Mouse (Mus musculus): ENCODE measurements at regions not wholly inside any gene's neighbourhood (a gene's known extent, or its start where the extent isn't known, plus 50 kb on each side); places are given as distances from the start of the nearest gene placed in this dataset.

DNA sequence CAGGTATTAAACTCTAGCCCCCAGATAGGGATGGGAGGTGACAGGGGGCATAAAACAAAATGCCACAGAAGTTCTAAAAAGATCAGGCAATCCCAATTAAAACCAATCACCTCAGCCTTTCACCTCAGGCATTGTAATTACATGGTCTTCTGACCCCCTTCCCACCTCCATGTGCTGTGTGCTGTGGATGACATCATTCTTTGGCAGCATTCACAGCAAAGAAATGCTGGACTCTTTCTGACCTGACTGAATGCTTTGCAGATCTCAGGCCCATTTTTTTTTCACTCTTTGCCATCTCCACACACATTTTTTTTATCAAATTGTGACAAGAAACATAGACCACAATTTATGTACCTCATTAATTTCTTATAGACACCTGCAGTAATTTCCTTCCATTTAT is 659.1 kb downstream of the Inhba start:
- Histone ChIP-seq H3K9me3 (ENCODE audit: control insufficient read depth, low read length) (no peaks in the 10 kb centered on the region), H3K27ac (ENCODE audit: low read depth, low read length) (no peak overlapping the region), H3K9ac (ENCODE audit: low read depth, low read length) (no peak overlapping the region), H3K27me3 (ENCODE audit: control insufficient read depth, insufficient read depth, low read length) (no peaks in the 10 kb centered on the region), H3K4me2 (replicated peaks; ENCODE audit: low read depth, low read length) (no peak overlapping the region), H3K4me3 (ENCODE audit: low read depth, low read length) (no peak overlapping the region), H3K4me1 (replicated peaks; ENCODE audit: control insufficient read depth, insufficient read depth, low read length) (no peaks in the 10 kb centered on the region), H3K36me3 (ENCODE audit: control insufficient read depth, insufficient read depth, low read length) (no peaks in the 10 kb centered on the region)
- DNase-seq (ENCODE audit: low spot score) (no peak), ATAC-seq (ENCODE audit: low FRiP score) (no peak)

DNA sequence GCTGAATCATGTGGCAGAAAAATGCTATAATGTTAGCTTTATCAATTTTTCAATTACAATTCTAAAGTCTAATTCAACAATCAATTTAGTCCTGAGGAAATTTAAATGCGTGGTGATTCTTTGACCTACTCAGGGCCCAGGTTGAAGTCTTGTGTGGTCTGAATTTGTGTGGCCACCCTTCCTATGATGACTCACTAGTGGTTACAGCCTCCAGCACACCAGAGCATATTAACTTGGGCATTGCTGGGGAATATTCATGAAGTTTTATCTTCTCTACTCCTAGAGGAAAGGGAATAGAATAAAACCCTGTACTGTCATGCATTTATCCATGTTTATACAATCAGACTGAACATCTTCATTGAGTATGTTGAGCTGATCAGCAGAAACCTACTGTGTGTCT is 665.2 kb downstream of the Inhba start:
- DNase-seq (ENCODE audit: low spot score) (no peak), ATAC-seq (ENCODE audit: low FRiP score) (no peak)
- 86% methylated on average over 1 of the region's 1 CpGs for WGBS
- H3K27me3 ChIP-seq (ENCODE audit: control insufficient read depth, insufficient read depth, low read length), result no peaks in the 10 kb centered on the region
- H3K9ac ChIP-seq (ENCODE audit: low read depth, low read length), result no peak overlapping the region
- no peak overlapping the region for H3K27ac ChIP-seq (ENCODE audit: low read depth, low read length)
- H3K4me1 ChIP-seq (replicated peaks; ENCODE audit: control insufficient read depth, insufficient read depth, low read length), result no peaks in the 10 kb centered on the region
- H3K36me3 ChIP-seq (ENCODE audit: control insufficient read depth, insufficient read depth, low read length), result no peaks in the 10 kb centered on the region
- H3K4me3 ChIP-seq (ENCODE audit: low read depth, low read length), result no peak overlapping the region
- no peaks in the 10 kb centered on the region for H3K9me3 ChIP-seq (ENCODE audit: control insufficient read depth, low read length)
- no peak overlapping the region for H3K4me2 ChIP-seq (replicated peaks; ENCODE audit: low read depth, low read length)

DNA sequence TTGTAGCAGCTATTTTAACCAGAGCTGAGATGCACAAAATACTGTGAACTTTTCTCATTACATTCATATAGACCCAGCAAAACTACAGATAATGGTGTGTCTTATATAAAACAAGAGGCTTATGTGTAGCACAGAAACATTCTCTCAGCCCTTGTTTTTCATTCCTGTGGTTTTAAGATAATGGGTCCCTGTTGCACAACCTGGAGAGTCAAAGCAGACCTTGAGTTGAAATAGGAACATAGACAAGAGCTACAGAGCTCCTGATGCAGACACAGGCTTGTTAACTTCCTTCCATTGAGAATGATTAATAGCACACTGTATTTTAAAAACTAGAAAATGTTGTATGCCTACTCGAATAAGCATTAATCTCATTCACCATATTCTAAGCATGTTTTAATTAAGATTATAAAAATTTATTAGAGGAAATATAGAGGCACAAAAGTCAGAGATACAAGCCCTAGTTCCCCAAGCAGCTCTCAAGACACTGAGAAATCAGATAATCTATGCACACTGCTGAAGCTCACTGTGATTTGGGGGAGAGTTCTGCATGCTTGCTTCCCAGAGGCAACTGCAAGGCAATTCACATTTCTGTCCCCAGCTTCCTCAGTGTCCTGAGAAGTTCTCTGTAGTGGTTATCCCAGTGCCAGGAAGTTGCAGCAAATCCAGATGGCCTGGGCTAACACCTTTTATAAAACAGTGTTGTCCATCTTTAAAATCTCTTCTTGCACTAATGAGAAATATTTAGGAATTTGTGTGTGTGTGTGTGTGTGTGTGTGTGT is 666.8 kb downstream of the Inhba start:
- Histone ChIP-seq H3K27ac (ENCODE audit: low read depth, low read length) (no peak overlapping the region), H3K9me3 (ENCODE audit: control insufficient read depth, low read length) (no peaks in the 10 kb centered on the region), H3K4me3 (ENCODE audit: low read depth, low read length) (no peak overlapping the region), H3K36me3 (ENCODE audit: control insufficient read depth, insufficient read depth, low read length) (no peaks in the 10 kb centered on the region), H3K4me2 (replicated peaks; ENCODE audit: low read depth, low read length) (no peak overlapping the region), H3K9ac (ENCODE audit: low read depth, low read length) (no peak overlapping the region), H3K27me3 (ENCODE audit: control insufficient read depth, insufficient read depth, low read length) (no peaks in the 10 kb centered on the region), H3K4me1 (replicated peaks; ENCODE audit: control insufficient read depth, insufficient read depth, low read length) (no peaks in the 10 kb centered on the region)
- no peak for DNase-seq (ENCODE audit: low spot score)
- WGBS, result 81% methylated on average over 1 of the region's 1 CpGs
- no peak for ATAC-seq (ENCODE audit: low FRiP score)

DNA sequence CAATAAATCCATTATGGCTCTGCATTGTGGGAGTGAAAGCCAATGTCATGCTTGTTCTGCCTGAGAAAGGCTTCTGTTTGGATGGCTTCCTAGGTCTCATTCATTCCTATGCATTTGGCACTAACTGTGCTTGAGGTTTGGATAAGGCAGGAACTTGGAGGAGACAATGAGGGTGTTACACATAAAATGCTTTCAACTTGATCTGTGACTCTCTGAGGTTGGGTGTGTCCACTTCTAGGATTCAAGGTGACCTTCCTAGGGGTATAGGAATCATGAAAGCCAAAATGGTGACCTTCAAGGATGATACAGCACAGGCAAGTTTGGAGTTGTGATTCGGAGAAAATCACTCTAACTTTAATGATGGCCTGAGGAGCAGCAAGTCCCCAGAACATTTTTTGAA is 682.5 kb downstream of the Inhba start:
- Histone ChIP-seq H3K4me1 (replicated peaks; ENCODE audit: control insufficient read depth, insufficient read depth, low read length) (no peaks in the 10 kb centered on the region), H3K36me3 (ENCODE audit: control insufficient read depth, insufficient read depth, low read length) (no peaks in the 10 kb centered on the region), H3K4me2 (replicated peaks; ENCODE audit: low read depth, low read length) (no peak overlapping the region), H3K9ac (ENCODE audit: low read depth, low read length) (no peak overlapping the region), H3K4me3 (ENCODE audit: low read depth, low read length) (no peak overlapping the region), H3K9me3 (ENCODE audit: control insufficient read depth, low read length) (no peaks in the 10 kb centered on the region), H3K27ac (ENCODE audit: low read depth, low read length) (no peak overlapping the region), H3K27me3 (ENCODE audit: control insufficient read depth, insufficient read depth, low read length) (no peaks in the 10 kb centered on the region)
- ATAC-seq (ENCODE audit: low FRiP score), result no peak
- DNase-seq (ENCODE audit: low spot score), result no peak
- WGBS, result 95% methylated on average over 1 of the region's 1 CpGs

DNA sequence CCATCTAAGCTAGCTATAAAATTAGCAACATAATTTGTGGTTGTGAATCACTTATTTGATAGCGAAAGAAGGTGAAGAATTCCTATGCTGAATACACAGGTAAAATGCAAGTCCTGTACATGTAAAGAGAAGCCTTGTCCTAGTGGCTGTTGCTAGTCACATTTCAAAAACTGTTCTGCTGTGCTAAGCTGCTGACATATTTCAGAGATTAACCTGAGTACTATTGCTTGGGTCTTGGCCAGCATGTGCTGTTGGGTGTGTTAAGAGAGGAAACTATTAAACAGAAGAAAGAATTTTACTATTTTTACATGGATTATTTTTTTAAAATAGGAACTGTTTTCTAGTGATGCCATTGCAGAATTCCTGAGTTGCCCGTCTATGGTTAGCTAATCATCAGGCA is 689.3 kb downstream of the Inhba start:
- Histone ChIP-seq H3K36me3 (ENCODE audit: control insufficient read depth, insufficient read depth, low read length) (no peaks in the 10 kb centered on the region), H3K27me3 (ENCODE audit: control insufficient read depth, insufficient read depth, low read length) (no peaks in the 10 kb centered on the region), H3K9me3 (ENCODE audit: control insufficient read depth, low read length) (no peaks in the 10 kb centered on the region), H3K27ac (ENCODE audit: low read depth, low read length) (no peak overlapping the region), H3K4me1 (replicated peaks; ENCODE audit: control insufficient read depth, insufficient read depth, low read length) (no peaks in the 10 kb centered on the region), H3K4me3 (ENCODE audit: low read depth, low read length) (no peak overlapping the region), H3K9ac (ENCODE audit: low read depth, low read length) (no peak overlapping the region), H3K4me2 (replicated peaks; ENCODE audit: low read depth, low read length) (no peak overlapping the region)
- DNase-seq (ENCODE audit: low spot score) (no peak), ATAC-seq (ENCODE audit: low FRiP score) (no peak)
- WGBS, result 89% methylated on average over 2 of the region's 2 CpGs

DNA sequence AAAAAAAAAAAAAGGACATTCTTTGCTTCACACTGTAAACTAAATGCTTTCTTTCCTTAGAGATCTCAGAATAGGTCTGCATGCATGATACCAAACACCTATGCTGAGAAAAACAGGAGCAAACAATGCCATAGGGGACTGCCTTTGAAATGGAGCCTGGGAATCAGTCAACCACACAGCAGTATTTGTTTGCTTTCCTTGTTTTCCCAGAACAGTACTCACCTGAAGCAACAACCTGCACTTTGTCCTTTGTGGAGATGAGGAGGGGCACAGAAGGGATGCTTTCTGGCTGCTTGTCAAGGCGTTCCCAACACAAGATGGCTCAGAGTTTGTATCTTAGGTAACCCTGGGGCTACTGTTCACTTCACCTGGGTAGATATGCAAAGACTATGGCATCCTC is 690.5 kb downstream of the Inhba start:
- 64% methylated on average over 1 of the region's 1 CpGs for WGBS
- Histone ChIP-seq H3K27me3 (ENCODE audit: control insufficient read depth, insufficient read depth, low read length) (no peaks in the 10 kb centered on the region), H3K4me2 (replicated peaks; ENCODE audit: low read depth, low read length) (no peak overlapping the region), H3K4me1 (replicated peaks; ENCODE audit: control insufficient read depth, insufficient read depth, low read length) (no peaks in the 10 kb centered on the region), H3K4me3 (ENCODE audit: low read depth, low read length) (no peak overlapping the region), H3K9ac (ENCODE audit: low read depth, low read length) (no peak overlapping the region), H3K27ac (ENCODE audit: low read depth, low read length) (no peak overlapping the region), H3K36me3 (ENCODE audit: control insufficient read depth, insufficient read depth, low read length) (no peaks in the 10 kb centered on the region), H3K9me3 (ENCODE audit: control insufficient read depth, low read length) (no peaks in the 10 kb centered on the region)
- DNase-seq (ENCODE audit: low spot score) (no peak), ATAC-seq (ENCODE audit: low FRiP score) (no peak)

DNA sequence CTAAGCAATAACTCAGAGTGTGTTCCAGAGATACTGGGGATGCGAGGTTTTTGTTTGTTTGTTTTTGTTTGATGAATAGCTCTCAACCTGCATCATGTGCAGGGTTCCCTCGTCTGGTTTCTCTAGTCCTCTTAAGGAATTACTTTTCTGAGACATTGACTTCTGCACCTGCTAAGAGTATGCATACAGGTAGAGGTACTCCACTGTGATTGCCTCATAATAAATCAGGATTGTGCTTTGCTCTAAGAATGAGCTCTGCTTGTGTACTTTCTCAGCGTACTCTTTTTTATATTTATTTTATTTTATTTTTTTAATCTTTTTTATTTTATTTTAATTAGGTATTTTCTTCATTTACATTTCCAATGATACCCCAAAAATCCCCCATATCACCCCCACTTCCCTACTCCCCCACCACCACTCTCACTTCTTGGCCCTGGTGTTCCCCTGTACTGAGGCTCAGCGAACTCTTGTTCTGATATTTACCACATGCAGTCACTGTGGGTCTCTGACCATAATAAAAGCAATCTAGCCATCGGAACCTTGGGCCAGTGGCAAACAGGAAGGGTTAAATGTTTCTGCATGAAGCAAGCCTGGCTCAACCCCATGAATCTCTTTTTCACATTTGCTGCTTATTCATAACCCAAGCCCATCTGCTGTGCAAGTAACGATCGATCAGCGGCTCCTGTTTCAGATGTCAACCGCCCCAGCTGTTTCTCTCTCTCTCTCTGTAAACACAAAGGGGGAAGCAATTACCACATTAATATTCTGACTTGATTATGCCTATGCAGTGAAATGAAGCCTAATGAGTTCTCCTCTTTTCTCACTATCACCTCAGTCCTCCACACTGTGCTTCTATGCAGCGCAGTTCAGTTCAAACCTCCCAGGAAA is 693.8 kb downstream of the Inhba start:
- H3K4me3 ChIP-seq (ENCODE audit: low read depth, low read length), result no peak overlapping the region
- no peaks in the 10 kb centered on the region for H3K27me3 ChIP-seq (ENCODE audit: control insufficient read depth, insufficient read depth, low read length)
- DNase-seq (ENCODE audit: low spot score) (peak; percentile 52), ATAC-seq (ENCODE audit: low FRiP score) (peak; percentile 92)
- no peaks in the 10 kb centered on the region for H3K9me3 ChIP-seq (ENCODE audit: control insufficient read depth, low read length)
- no peak overlapping the region for H3K4me2 ChIP-seq (replicated peaks; ENCODE audit: low read depth, low read length)
- H3K27ac ChIP-seq (ENCODE audit: low read depth, low read length), result no peak overlapping the region; the same call in 1 of the 2 replicates
- no peak overlapping the region for H3K9ac ChIP-seq (ENCODE audit: low read depth, low read length)
- H3K36me3 ChIP-seq (ENCODE audit: control insufficient read depth, insufficient read depth, low read length), result no peaks in the 10 kb centered on the region
- 66% methylated on average over 10 of the region's 10 CpGs for WGBS
- H3K4me1 ChIP-seq (replicated peaks; ENCODE audit: control insufficient read depth, insufficient read depth, low read length), result no peaks in the 10 kb centered on the region

DNA sequence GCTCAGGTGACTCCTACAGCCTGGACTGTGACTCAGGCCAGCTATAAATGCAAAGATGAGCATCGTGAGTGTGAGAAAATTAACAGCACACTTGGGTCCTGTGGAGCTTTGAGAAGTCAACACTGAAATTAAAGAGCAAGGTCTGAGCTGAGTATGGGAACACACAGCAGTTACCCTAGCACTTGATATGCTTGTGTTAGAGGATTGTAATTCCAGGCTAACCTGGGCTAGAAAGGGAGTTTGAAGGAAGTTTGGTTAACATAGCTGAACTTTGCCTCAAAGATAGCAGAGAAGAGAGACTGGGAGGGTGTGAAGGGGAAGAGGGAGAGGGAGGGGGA is 694.4 kb downstream of the Inhba start:
- Histone ChIP-seq H3K4me2 (replicated peaks; ENCODE audit: low read depth, low read length) (no peak overlapping the region), H3K36me3 (ENCODE audit: control insufficient read depth, insufficient read depth, low read length) (no peaks in the 10 kb centered on the region), H3K4me1 (replicated peaks; ENCODE audit: control insufficient read depth, insufficient read depth, low read length) (no peaks in the 10 kb centered on the region), H3K9ac (ENCODE audit: low read depth, low read length) (no peak overlapping the region), H3K4me3 (ENCODE audit: low read depth, low read length) (no peak overlapping the region), H3K9me3 (ENCODE audit: control insufficient read depth, low read length) (no peaks in the 10 kb centered on the region), H3K27ac (ENCODE audit: low read depth, low read length) (no peak overlapping the region; the same call in 1 of the 2 replicates), H3K27me3 (ENCODE audit: control insufficient read depth, insufficient read depth, low read length) (no peaks in the 10 kb centered on the region)
- DNase-seq (ENCODE audit: low spot score) (no peak), ATAC-seq (ENCODE audit: low FRiP score) (no peak; the same call in none of the 2 replicates)
- 49% methylated on average over 1 of the region's 1 CpGs for WGBS

All from hindbrain, embryonic 11.5 days (tissue).